Mouse (Mus musculus) forebrain, embryonic 11.5 days (tissue): ENCODE results near the gene Ppp2r2d. TPM values are rescaled to one million over a fixed set of nuclear protein-coding genes. Genes with fewer than 3 reads are reported as not detected.
A peak's percentile ranks its signal among the peaks of the same experiment; 100 is the strongest.

Experiments
- ATAC-seq: fragments of 200-750 bp; cut with Nextera tagmentation; replicated peaks from 2 replicates; pipeline ENCODE4 v1.8.0; 2017; ENCODE audit warnings: moderate TSS enrichment; ENCODE audit not compliant: low FRiP score
- DNase-seq: peaks from one replicate; pipeline ENCODE4 v3.0.0-alpha.2; 2017; ENCODE audit warnings: low spot score
- H3K27ac ChIP-seq: fragments of 300-500 bp; sonication (generic); 2 replicates; pipeline ENCODE4 v1.5.1; 2014; ENCODE audit warnings: low read depth, low read length
- H3K27me3 ChIP-seq: fragments of 300-500 bp; sonication (generic); 2 replicates; pipeline ENCODE4 v1.6.1; 2014; ENCODE audit warnings: mild to moderate bottlenecking, low read length, mixed read lengths; ENCODE audit not compliant: control insufficient read depth, insufficient read depth
- H3K36me3 ChIP-seq: fragments of 300-500 bp; sonication (generic); 2 replicates; pipeline ENCODE4 v1.6.1; 2014; ENCODE audit warnings: mild to moderate bottlenecking, low read length, moderate library complexity, mixed read lengths; ENCODE audit not compliant: control insufficient read depth, insufficient read depth
- H3K4me1 ChIP-seq: fragments of 300-500 bp; sonication (generic); replicated peaks from 2 replicates; pipeline ENCODE4 v1.6.1; 2014; ENCODE audit warnings: low read length, mixed read lengths; ENCODE audit not compliant: control insufficient read depth, insufficient read depth
- H3K4me2 ChIP-seq: fragments of 300-500 bp; sonication (generic); 2 replicates; pipeline ENCODE4 v1.6.1; 2014; ENCODE audit warnings: low read depth, mild to moderate bottlenecking, low read length, moderate library complexity, mixed read lengths; ENCODE audit not compliant: severe bottlenecking
- H3K4me3 ChIP-seq: fragments of 300-500 bp; sonication (generic); 2 replicates; pipeline ENCODE4 v1.5.1; 2014; ENCODE audit warnings: low read depth, low read length
- H3K9ac ChIP-seq: fragments of 300-500 bp; sonication (generic); 2 replicates; pipeline ENCODE4 v1.6.1; 2014; ENCODE audit warnings: low read length
- H3K9me3 ChIP-seq: fragments of 300-500 bp; sonication (generic); 2 replicates; pipeline ENCODE4 v1.6.1; 2016; ENCODE audit warnings: low read length, mixed read lengths; ENCODE audit not compliant: control insufficient read depth
- WGBS: fragments of 180-500 bp; shearing (Covaris S2); extraction: QIAGEN DNeasy Blood & Tissue Kit; methylation state at CpG from one replicate; pipeline ENCODE4 v1.1.7; 2014; 5-methylcytosine and 5-hydroxymethylcytosine counted together
- polyA plus RNA-seq: library from polyadenylated mRNA; unstranded; fragments of >200 nt; fragmentation: Nextera tagmentation; extraction: Ambion mirVana; gene quantifications from 2 replicates; pipeline ENCODE4 v1.2.1, GENCODE M21; 2014

The Ppp2r2d gene
- polyA plus RNA-seq, 1 experiment from 2014 or later = 73.9 TPM

DNA sequence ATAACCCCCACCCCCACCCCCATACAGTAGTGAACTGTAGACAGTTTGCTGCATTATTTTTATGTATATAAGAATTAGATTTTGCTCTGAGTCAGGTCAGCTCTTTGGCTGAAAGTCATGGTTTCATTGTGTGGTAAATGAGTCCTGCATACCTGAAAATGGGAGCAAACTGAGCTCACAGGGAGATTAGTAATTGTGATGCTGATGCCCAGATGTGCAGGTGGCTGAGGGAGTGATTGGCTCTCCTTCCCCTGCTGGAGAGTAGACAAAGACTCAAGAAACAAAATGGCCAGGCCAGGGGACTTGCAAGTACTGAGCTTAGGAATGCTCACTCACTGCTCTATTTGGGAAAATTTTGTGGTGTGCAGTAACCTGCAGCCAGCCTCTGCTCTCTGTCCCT, 4.2 kb downstream of the Ppp2r2d start:
- DNase-seq (peak; percentile 28), ATAC-seq (no peak)
- Histone ChIP-seq H3K27ac (no peak overlapping the region), H3K4me1 (peaks cover 10% of the 10 kb centered on the region), H3K27me3 (no peaks in the 10 kb centered on the region), H3K4me3 (no peak overlapping the region), H3K9me3 (no peaks in the 10 kb centered on the region), H3K4me2 (no peak overlapping the region), H3K9ac (no peak overlapping the region), H3K36me3 (no peaks in the 10 kb centered on the region; the same call in 1 of the 2 replicates)

DNA sequence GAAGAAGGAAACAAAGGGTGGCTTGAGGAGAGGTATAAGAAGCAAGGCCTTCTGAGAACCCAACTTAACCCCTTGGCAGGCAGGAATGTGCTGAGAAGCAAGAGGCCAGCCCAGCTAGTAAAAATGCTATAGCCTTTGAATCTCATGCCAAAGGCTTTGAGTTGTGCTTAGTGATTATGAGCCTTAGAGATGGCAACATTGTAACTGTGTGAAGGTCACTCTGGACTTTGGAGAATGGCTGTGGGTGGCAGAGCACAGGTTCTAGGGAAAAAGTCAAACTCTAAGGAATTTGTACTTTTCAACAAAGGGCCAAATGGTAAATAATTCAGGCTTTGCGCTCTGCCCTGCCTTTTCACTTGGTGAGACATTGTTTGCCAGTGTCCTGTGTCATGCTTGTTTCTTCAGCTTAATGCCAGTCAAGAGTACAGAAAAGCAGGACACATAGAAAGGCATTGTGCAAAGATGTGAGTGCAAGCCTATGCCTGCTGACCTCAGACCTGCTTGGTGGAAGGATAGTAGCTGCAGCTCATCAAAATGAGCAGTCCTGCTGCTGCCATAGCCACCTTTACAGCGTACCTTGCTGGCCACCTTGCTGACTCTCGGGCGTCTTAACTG, 7.6 kb downstream of the Ppp2r2d start:
- Histone ChIP-seq H3K4me1 (no peaks in the 10 kb centered on the region; the same call in 1 of the 2 replicates), H3K9me3 (no peaks in the 10 kb centered on the region), H3K36me3 (peaks cover 3% of the 10 kb centered on the region; the same call in 1 of the 2 replicates), H3K9ac (no peak overlapping the region), H3K4me2 (no peak overlapping the region), H3K4me3 (no peak overlapping the region), H3K27ac (no peak overlapping the region), H3K27me3 (no peaks in the 10 kb centered on the region)
- ATAC-seq (no peak), DNase-seq (peak; percentile 32)
- WGBS = 97% methylated on average over 4 of the region's 4 CpGs

DNA sequence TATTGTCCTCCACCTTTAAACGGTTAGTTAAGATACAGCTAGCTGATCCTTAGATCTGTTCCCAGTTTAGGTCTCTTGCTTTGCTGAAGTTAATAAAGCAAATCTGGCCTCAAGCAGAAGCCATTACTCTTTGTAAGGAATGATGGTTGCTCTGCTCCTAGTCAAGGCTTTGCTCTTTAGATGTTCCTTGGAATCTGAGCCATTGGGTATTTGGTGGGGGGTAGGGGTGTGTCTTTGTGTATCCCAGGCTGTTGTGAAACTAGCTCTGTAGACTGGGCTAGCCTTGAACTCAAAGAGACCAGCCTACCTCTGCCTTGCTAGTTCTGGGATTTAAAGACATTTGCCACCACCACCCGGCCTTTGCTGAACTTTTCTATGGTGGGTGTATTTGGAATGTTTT, 8.3 kb downstream of the Ppp2r2d start:
- Histone ChIP-seq H3K36me3 (peaks cover 3% of the 10 kb centered on the region; the same call in 1 of the 2 replicates), H3K27me3 (no peaks in the 10 kb centered on the region), H3K4me3 (no peak overlapping the region), H3K4me1 (no peaks in the 10 kb centered on the region), H3K9me3 (no peaks in the 10 kb centered on the region), H3K27ac (no peak overlapping the region), H3K4me2 (no peak overlapping the region), H3K9ac (no peak overlapping the region)
- DNase-seq (no peak), ATAC-seq (no peak)
- 99% methylated on average over 2 of the region's 2 CpGs for WGBS

GRCm38 (mm10) chr7:138856670-138857069, 10.8 kb downstream of the Ppp2r2d start:
- H3K4me3 ChIP-seq = no peak overlapping the region
- no peaks in the 10 kb centered on the region for H3K9me3 ChIP-seq
- no peak overlapping the region for H3K27ac ChIP-seq
- WGBS = 75% methylated on average over 2 of the region's 2 CpGs
- H3K4me2 ChIP-seq = no peak overlapping the region
- ATAC-seq (no peak), DNase-seq (peak; percentile 24)
- H3K4me1 ChIP-seq = no peaks in the 10 kb centered on the region
- no peaks in the 10 kb centered on the region for H3K27me3 ChIP-seq
- no peak overlapping the region for H3K9ac ChIP-seq
- peaks cover 3% of the 10 kb centered on the region; the same call in 1 of the 2 replicates for H3K36me3 ChIP-seq

DNA sequence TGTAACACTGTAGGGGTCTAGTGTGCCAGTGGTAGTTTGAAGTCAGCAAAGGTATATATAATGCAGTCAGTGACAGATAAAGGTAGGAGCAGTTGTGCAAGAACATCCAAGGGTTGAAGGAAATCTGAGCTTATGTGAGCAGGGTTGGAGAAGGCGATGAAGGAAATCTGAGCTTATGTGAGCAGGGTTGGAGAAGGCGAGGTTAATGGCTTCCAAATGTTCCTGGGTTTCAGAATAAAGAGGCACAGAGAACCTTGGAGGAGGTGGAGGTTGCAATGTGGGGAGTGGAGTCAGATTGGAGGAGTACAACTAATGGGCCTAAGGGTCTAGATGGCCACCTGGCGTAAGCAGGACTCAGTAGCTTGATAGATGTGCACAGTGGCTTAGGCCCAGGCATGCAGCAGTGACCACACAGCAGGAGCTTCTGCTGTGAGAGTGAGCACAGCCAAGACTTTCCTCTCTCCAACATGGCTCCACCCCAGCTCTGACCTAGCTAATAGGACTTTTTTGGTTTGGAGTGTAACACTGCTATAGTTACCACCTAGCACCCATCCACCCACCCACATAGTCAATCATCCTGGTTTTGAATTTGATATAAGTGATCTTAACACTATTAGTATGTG, 18.2 kb downstream of the Ppp2r2d start:
- no peak overlapping the region for H3K4me2 ChIP-seq
- no peaks in the 10 kb centered on the region for H3K4me1 ChIP-seq
- H3K27ac ChIP-seq = no peak overlapping the region
- no peak for ATAC-seq
- H3K4me3 ChIP-seq = no peak overlapping the region
- H3K36me3 ChIP-seq = peaks cover 2% of the 10 kb centered on the region; the same call in 1 of the 2 replicates
- peak; percentile 47 for DNase-seq
- H3K27me3 ChIP-seq = no peaks in the 10 kb centered on the region
- H3K9ac ChIP-seq = no peak overlapping the region
- WGBS = 85% methylated on average over 3 of the region's 3 CpGs
- H3K9me3 ChIP-seq = no peaks in the 10 kb centered on the region

DNA sequence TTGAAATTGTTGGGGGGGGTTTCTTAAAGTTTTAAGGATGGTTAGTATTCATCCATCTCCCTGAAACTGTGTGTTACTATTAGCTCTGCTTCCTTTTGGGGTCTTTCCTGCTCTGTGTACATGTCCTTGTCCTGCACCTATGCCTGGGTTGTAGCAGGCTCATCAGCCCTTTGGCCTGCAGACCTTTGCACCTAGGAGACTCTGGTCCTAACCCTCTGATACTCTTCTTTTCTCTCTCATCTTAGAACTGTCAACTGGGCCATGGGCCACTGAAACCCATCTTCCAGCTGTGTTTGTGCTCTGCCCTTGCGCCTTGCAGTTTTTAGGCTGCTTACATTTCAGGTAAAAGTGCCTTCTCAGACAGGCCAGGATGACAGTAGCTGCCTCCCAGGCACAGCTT, 18.9 kb downstream of the Ppp2r2d start:
- 90% methylated on average over 1 of the region's 1 CpGs for WGBS

DNA sequence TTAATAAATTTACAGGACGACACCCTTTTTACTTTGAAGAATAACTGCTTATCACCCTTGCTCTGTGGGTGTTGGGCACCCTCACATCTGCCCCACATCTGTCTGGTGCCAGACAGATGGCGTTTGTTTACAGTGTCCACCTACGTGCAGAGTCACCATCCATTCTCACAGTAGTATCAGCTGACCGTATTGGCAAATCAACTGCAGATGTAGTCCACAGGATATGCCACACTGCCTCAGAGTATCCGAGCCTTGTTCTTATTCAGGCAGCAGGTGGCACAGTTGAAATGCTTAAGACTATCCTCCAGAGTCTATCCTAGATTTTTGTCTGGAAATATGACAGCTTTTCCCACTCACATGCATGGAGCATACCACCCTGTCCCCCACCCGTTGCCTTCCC, 21.4 kb downstream of the Ppp2r2d start:
- Histone ChIP-seq H3K27me3 (no peaks in the 10 kb centered on the region), H3K36me3 (peaks cover 4% of the 10 kb centered on the region; the same call in 1 of the 2 replicates), H3K9me3 (no peaks in the 10 kb centered on the region), H3K4me3 (no peak overlapping the region), H3K9ac (no peak overlapping the region), H3K27ac (no peak overlapping the region), H3K4me1 (no peaks in the 10 kb centered on the region), H3K4me2 (no peak overlapping the region)
- ATAC-seq = no peak
- 76% methylated on average over 6 of the region's 6 CpGs for WGBS
- peak; percentile 19 for DNase-seq

More for the DNA sequence above, 18.9 kb downstream of the Ppp2r2d start:
- Histone ChIP-seq H3K27ac (no peak overlapping the region), H3K36me3 (peaks cover 2% of the 10 kb centered on the region; the same call in 1 of the 2 replicates), H3K4me3 (no peak overlapping the region), H3K9me3 (no peaks in the 10 kb centered on the region), H3K27me3 (no peaks in the 10 kb centered on the region), H3K9ac (no peak overlapping the region), H3K4me2 (no peak overlapping the region), H3K4me1 (no peaks in the 10 kb centered on the region)
- ATAC-seq (no peak), DNase-seq (peak; percentile 24)

DNA sequence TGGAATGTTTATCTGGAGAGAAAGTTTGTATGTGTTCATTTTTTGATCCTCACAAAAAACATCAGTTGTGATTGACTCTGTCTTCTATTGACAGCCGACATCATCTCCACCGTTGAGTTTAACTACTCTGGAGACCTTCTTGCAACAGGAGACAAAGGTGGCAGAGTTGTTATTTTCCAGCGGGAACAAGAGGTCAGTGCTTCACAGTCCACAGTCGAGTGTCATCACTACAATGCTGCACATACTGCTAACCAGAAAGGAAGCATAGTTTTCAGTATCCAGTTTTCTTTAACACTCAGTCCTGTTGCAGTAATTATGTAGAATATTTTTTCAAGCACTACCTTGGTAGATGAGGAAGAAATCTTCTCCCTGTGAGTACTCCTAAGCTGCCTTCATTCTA, 22.4 kb downstream of the Ppp2r2d start:
- ATAC-seq (no peak), DNase-seq (no peak)
- H3K4me3 ChIP-seq = no peak overlapping the region
- H3K36me3 ChIP-seq = peaks cover 6% of the 10 kb centered on the region; the same call in 1 of the 2 replicates
- no peaks in the 10 kb centered on the region for H3K9me3 ChIP-seq
- H3K27ac ChIP-seq = no peak overlapping the region
- WGBS = 91% methylated on average over 4 of the region's 4 CpGs
- no peak overlapping the region for H3K9ac ChIP-seq
- no peaks in the 10 kb centered on the region for H3K27me3 ChIP-seq
- no peak overlapping the region for H3K4me2 ChIP-seq
- no peaks in the 10 kb centered on the region for H3K4me1 ChIP-seq

DNA sequence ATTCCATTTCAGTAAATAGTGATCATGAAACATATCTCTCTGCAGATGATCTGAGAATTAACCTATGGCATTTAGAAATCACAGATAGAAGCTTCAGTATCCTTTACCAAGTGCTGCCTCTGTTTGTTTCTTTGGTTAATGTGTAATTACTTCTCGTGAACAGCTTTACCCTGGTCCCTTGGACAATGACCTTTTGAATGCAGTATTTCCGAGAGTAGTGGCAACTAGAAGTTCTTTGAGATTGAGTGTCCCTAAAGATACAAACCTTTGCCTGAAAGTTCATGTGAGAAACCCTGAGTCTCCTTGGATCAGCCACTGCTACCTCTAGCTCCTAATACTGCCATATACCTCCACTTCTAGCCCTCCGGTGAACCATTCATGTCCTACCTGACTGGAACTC, 27.1 kb downstream of the Ppp2r2d start:
- Histone ChIP-seq H3K9me3 (no peaks in the 10 kb centered on the region), H3K4me3 (no peak overlapping the region), H3K36me3 (peaks cover 8% of the 10 kb centered on the region; the same call in 1 of the 2 replicates), H3K27me3 (no peaks in the 10 kb centered on the region), H3K4me2 (no peak overlapping the region), H3K9ac (no peak overlapping the region), H3K4me1 (no peaks in the 10 kb centered on the region), H3K27ac (no peak overlapping the region)
- no peak for ATAC-seq
- DNase-seq = no peak
- WGBS = 90% methylated on average over 3 of the region's 3 CpGs
